Mouse (Mus musculus): Measurements from ENCODE around the gene Tmem179. TPM values are rescaled to one million over a fixed set of nuclear protein-coding genes. Genes with fewer than 3 reads are reported as not detected.

Tmem179 gene
- polyA plus RNA-seq, 1 experiment from 2014 or later = 0.89 TPM

- WGBS = 85% methylated on average over 1 of the region's 1 CpGs
- Histone ChIP-seq H3K4me1 (peaks cover 26% of the 10 kb centered on the region), H3K27ac (no peak overlapping the region), H3K27me3 (ENCODE audit: poor library complexity, severe bottlenecking) (no peaks in the 10 kb centered on the region), H3K9me3 (peaks cover 11% of the 10 kb centered on the region; the same call in 1 of the 2 replicates), H3K4me3 (no peak overlapping the region), H3K36me3 (replicated peaks) (no peaks in the 10 kb centered on the region)
- no peak for DNase-seq (ENCODE audit: extremely low spot score, low spot score)
These were observed 65.2 kb downstream of the Tmem179 start for GRCm38 (mm10) chr12:112451381-112451780.

- 25% methylated on average over 6 of the region's 6 CpGs for WGBS
These were observed 65.7 kb downstream of the Tmem179 start for GRCm38 (mm10) chr12:112450883-112451282.

More at GRCm38 (mm10) chr12:112450883-112451282, 65.7 kb downstream of the Tmem179 start:
- Histone ChIP-seq H3K9me3 (peaks cover 16% of the 10 kb centered on the region; the same call in 1 of the 2 replicates), H3K4me3 (no peak overlapping the region), H3K4me1 (peaks cover 21% of the 10 kb centered on the region), H3K27ac (0 out of 2 replicates have a peak overlapping the region, but pooled peaks have one; percentile 1), H3K27me3 (ENCODE audit: poor library complexity, severe bottlenecking) (no peaks in the 10 kb centered on the region), H3K36me3 (replicated peaks) (no peaks in the 10 kb centered on the region)
- DNase-seq (ENCODE audit: extremely low spot score, low spot score) = peak; percentile 71

Other genes starting within 250 kb of the Tmem179 start
- not detected in 2 replicates for gene A530016L24Rik, start 27.3 kb downstream of the Tmem179 start, polyA plus RNA-seq (2016; fragmentation: Nextera tagmentation; extraction: Ambion mirVana)
- 1.1 and 1.3 TPM in 2 replicates for gene Inf2, start 72.0 kb upstream of the Tmem179 start, polyA plus RNA-seq (2016; fragmentation: Nextera tagmentation; extraction: Ambion mirVana)
- gene Adssl1, start 103.3 kb upstream of the Tmem179 start, polyA plus RNA-seq (2016; fragmentation: Nextera tagmentation; extraction: Ambion mirVana) = 4.9 and 6.6 TPM in 2 replicates
- gene Siva1, start 127.9 kb upstream of the Tmem179 start, polyA plus RNA-seq (2016; fragmentation: Nextera tagmentation; extraction: Ambion mirVana) = 361 and 369 TPM in 2 replicates
- gene Akt1, start 158.1 kb upstream of the Tmem179 start, polyA plus RNA-seq (2016; fragmentation: Nextera tagmentation; extraction: Ambion mirVana) = 39.2 and 41.9 TPM in 2 replicates
- gene Zbtb42, start 162.1 kb upstream of the Tmem179 start, polyA plus RNA-seq (2016; fragmentation: Nextera tagmentation; extraction: Ambion mirVana) = 4.1 and 4.3 TPM in 2 replicates
- 5.9 and 7.9 TPM in 2 replicates for gene Cep170b, start 203.7 kb upstream of the Tmem179 start, polyA plus RNA-seq (2016; fragmentation: Nextera tagmentation; extraction: Ambion mirVana)
- gene Pld4, start 243.9 kb upstream of the Tmem179 start, polyA plus RNA-seq (2016; fragmentation: Nextera tagmentation; extraction: Ambion mirVana) = 3.8 and 3.9 TPM in 2 replicates